Mouse (Mus musculus): ENCODE measurements at regions not wholly inside any gene's neighbourhood (a gene's known extent, or its start where the extent isn't known, plus 50 kb on each side); places are given as distances from the start of the nearest gene placed in this dataset.

GRCm38 (mm10) chr3:58089344-58090139, 241.7 kb upstream of the Pfn2 start:
- peak; percentile 81 for DNase-seq

- DNase-seq, result peak; percentile 90
These were observed 242.5 kb upstream of the Pfn2 start for GRCm38 (mm10) chr3:58090396-58090795.

- no peak for DNase-seq
These were observed 243.7 kb upstream of the Pfn2 start for GRCm38 (mm10) chr3:58091466-58092176.

- DNase-seq, result peak; percentile 38
These were observed 263.1 kb upstream of the Pfn2 start for GRCm38 (mm10) chr3:58110911-58111476.

GRCm38 (mm10) chr3:58112431-58112856, 264.6 kb upstream of the Pfn2 start:
- no peak for DNase-seq

GRCm38 (mm10) chr3:58113941-58114340, 266.1 kb upstream of the Pfn2 start:
- DNase-seq, result no peak

GRCm38 (mm10) chr3:58115511-58115910, 267.6 kb upstream of the Pfn2 start:
- DNase-seq, result no peak

GRCm38 (mm10) chr3:58116848-58117247, 269.0 kb upstream of the Pfn2 start:
- DNase-seq, result no peak

- no peak for DNase-seq
These were observed 272.2 kb upstream of the Pfn2 start for GRCm38 (mm10) chr3:58120051-58120450.

GRCm38 (mm10) chr3:58122456-58123359, 274.8 kb upstream of the Pfn2 start:
- DNase-seq, result peak; percentile 84

GRCm38 (mm10) chr3:58123396-58124077, 275.7 kb upstream of the Pfn2 start:
- DNase-seq, result no peak

GRCm38 (mm10) chr3:58124886-58125285, 277.0 kb upstream of the Pfn2 start:
- DNase-seq, result no peak

- no peak for DNase-seq
These were observed 279.1 kb upstream of the Pfn2 start for GRCm38 (mm10) chr3:58126996-58127395.

GRCm38 (mm10) chr3:58128059-58128458, 280.2 kb upstream of the Pfn2 start:
- DNase-seq, result no peak

GRCm38 (mm10) chr3:58129358-58129903, 281.6 kb upstream of the Pfn2 start:
- DNase-seq, result no peak

- DNase-seq, result no peak
These were observed 278.7 kb upstream of the Tsc22d2 start for GRCm38 (mm10) chr3:58135607-58136365.

- peak; percentile 47 for DNase-seq
These were observed 275.6 kb upstream of the Tsc22d2 start for GRCm38 (mm10) chr3:58138726-58139585.

- DNase-seq, result no peak
These were observed 268.4 kb upstream of the Tsc22d2 start for GRCm38 (mm10) chr3:58146108-58146507.

GRCm38 (mm10) chr3:58146762-58147161, 267.8 kb upstream of the Tsc22d2 start:
- no peak for DNase-seq

GRCm38 (mm10) chr3:58153141-58153540, 261.4 kb upstream of the Tsc22d2 start:
- DNase-seq, result no peak
